Mouse (Mus musculus) stomach, postnatal 0 days (tissue): ENCODE results near the gene Ppfibp1. TPM values are rescaled to one million over a fixed set of nuclear protein-coding genes. Genes with fewer than 3 reads are reported as not detected.

Experiments
- ATAC-seq: fragments of 200-750 bp; cut with Nextera tagmentation; 2 replicates; pipeline ENCODE4 v1.8.0; 2017; ENCODE audit not compliant: low FRiP score, low TSS enrichment
- DNase-seq: peaks from one replicate; pipeline ENCODE4 v3.0.0-alpha.2; 2016; ENCODE audit warnings: low spot score
- H3K27ac ChIP-seq: fragments of 300-500 bp; sonication (generic); replicated peaks from 2 replicates; pipeline ENCODE4 v1.5.1; 2014; ENCODE audit warnings: mild to moderate bottlenecking, control low read depth
- H3K27me3 ChIP-seq: fragments of 300-500 bp; sonication (generic); 2 replicates; pipeline ENCODE4 v1.6.1; 2014; ENCODE audit warnings: low read length; ENCODE audit not compliant: control insufficient read depth, insufficient read depth
- H3K36me3 ChIP-seq: fragments of 300-500 bp; sonication (generic); 2 replicates; pipeline ENCODE4 v1.6.1; 2014; ENCODE audit warnings: low read length, mixed read lengths; ENCODE audit not compliant: control insufficient read depth, insufficient read depth
- H3K4me1 ChIP-seq: fragments of 300-500 bp; sonication (generic); replicated peaks from 2 replicates; pipeline ENCODE4 v1.6.1; 2014; ENCODE audit warnings: antibody characterized with exemption; ENCODE audit not compliant: control insufficient read depth, insufficient read depth
- H3K4me2 ChIP-seq: fragments of 300-500 bp; sonication (generic); replicated peaks from 2 replicates; pipeline ENCODE4 v1.6.1; 2014; ENCODE audit warnings: low read depth, mild to moderate bottlenecking, control low read depth, moderate library complexity
- H3K4me3 ChIP-seq: fragments of 300-500 bp; sonication (generic); 2 replicates; pipeline ENCODE4 v1.5.1; 2014; ENCODE audit warnings: low read depth, low read length, control low read depth
- H3K9ac ChIP-seq: fragments of 300-500 bp; sonication (generic); 2 replicates; pipeline ENCODE4 v1.6.1; 2014; ENCODE audit warnings: mild to moderate bottlenecking, low read length, control low read depth, mixed read lengths
- H3K9me3 ChIP-seq: fragments of 300-500 bp; sonication (generic); 2 replicates; pipeline ENCODE4 v1.6.1; 2016; ENCODE audit warnings: low read length; ENCODE audit not compliant: control insufficient read depth
- CTCF ChIP-seq: IDR thresholded peaks from 2 replicates; pipeline ENCODE4 v1.5.1; 2016; ENCODE audit warnings: antibody characterized with exemption, low read depth, mild to moderate bottlenecking, moderate library complexity
- EP300 ChIP-seq: optimal IDR thresholded peaks from 2 replicates; pipeline ENCODE3; 2016; ENCODE audit warnings: antibody characterized with exemption
- WGBS: fragments of 180-500 bp; shearing (Covaris S2); extraction: QIAGEN DNeasy Blood & Tissue Kit; methylation state at CpG from one replicate; pipeline ENCODE4 v1.1.7; 2014; 5-methylcytosine and 5-hydroxymethylcytosine counted together
- polyA plus RNA-seq: library from polyadenylated mRNA; unstranded; fragments of >200 nt; fragmentation: Nextera tagmentation; extraction: Ambion mirVana; gene quantifications from 2 replicates; pipeline ENCODE4 v1.2.1, GENCODE M21; 2015

Ppfibp1 gene
- polyA plus RNA-seq, 1 experiment from 2014 or later, result 29.8 TPM

DNA sequence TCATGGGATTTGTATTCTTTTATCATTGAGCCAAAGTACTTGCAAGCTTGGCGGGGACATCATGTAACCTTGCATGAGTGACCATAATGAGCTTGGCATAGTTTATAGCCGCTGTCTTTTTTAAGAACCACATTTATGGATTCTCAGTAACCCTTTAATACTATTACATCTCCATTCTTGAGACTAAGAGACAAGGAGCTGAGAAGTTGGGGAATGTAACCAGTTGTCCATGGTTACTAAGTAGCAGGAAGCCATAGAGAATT is 134.8 kb downstream of the Ppfibp1 start:
- Histone ChIP-seq H3K27ac (peak overlapping the region; percentile 49), H3K36me3 (peaks cover 27% of the 10 kb centered on the region), H3K9me3 (no peaks in the 10 kb centered on the region), H3K27me3 (no peaks in the 10 kb centered on the region), H3K4me1 (no peaks in the 10 kb centered on the region), H3K9ac (no peak overlapping the region), H3K4me3 (no peak overlapping the region), H3K4me2 (no peak overlapping the region)
- DNase-seq (no peak), ATAC-seq (no peak)
- WGBS, result 71% methylated on average over 2 of the region's 2 CpGs
- TF ChIP-seq EP300 (no peak), CTCF (no peak)

DNA sequence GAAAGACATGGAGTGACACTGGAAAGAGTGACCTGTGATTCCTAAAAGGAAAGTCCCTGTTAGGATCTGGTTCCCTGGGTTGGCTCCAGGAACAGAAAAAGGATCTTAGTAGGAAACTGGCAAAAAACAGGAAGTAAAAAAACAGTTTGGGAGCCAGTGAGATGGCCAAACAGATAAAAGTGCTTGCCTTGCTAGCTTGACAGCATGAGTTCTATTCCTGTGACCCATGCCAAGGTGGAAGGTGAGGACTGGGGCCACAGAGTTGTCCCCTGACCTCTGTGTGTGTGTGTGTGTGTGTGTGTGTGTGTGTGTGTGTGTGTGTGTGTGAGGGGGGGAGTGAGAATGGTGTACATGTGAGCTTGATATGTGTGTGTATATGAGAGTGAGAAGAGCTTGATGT is 135.3 kb downstream of the Ppfibp1 start:
- no peak overlapping the region for H3K9ac ChIP-seq
- H3K27ac ChIP-seq, result peak overlapping the region; percentile 49
- no peaks in the 10 kb centered on the region for H3K27me3 ChIP-seq
- no peak overlapping the region for H3K4me2 ChIP-seq
- H3K36me3 ChIP-seq, result peaks cover 25% of the 10 kb centered on the region
- H3K4me3 ChIP-seq, result no peak overlapping the region
- no peak for ATAC-seq
- no peaks in the 10 kb centered on the region for H3K4me1 ChIP-seq
- DNase-seq, result peak; percentile 12
- TF ChIP-seq CTCF (no peak), EP300 (no peak)
- H3K9me3 ChIP-seq, result no peaks in the 10 kb centered on the region

DNA sequence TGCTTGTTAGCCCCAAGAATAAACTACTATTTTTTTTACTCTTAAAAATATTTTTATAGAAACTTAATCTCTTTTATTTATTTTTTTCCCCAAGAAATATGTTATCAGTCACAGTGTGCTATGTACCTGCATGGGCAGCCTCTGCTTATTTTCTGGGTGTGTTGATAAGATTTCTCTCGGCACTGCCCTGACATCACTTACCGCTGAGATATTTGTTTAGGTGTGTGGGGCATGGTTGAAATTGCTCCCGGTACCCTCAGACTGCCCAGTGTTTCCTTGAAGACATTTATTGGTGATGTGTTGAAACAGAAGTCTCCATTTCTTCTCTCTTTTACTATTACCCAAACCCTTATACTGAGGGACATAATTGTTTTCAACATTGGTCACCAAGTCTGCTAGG is 136.5 kb downstream of the Ppfibp1 start:
- H3K27me3 ChIP-seq, result no peaks in the 10 kb centered on the region
- TF ChIP-seq CTCF (no peak), EP300 (no peak)
- H3K4me2 ChIP-seq, result no peak overlapping the region
- no peaks in the 10 kb centered on the region for H3K9me3 ChIP-seq
- WGBS, result 59% methylated on average over 3 of the region's 3 CpGs
- no peak overlapping the region for H3K9ac ChIP-seq
- peaks cover 26% of the 10 kb centered on the region for H3K36me3 ChIP-seq
- H3K4me3 ChIP-seq, result no peak overlapping the region
- ATAC-seq (peak; percentile 89), DNase-seq (peak; percentile 60)
- H3K4me1 ChIP-seq, result no peaks in the 10 kb centered on the region
- H3K27ac ChIP-seq, result peak overlapping the region; percentile 63; the same call in 1 of the 2 replicates

DNA sequence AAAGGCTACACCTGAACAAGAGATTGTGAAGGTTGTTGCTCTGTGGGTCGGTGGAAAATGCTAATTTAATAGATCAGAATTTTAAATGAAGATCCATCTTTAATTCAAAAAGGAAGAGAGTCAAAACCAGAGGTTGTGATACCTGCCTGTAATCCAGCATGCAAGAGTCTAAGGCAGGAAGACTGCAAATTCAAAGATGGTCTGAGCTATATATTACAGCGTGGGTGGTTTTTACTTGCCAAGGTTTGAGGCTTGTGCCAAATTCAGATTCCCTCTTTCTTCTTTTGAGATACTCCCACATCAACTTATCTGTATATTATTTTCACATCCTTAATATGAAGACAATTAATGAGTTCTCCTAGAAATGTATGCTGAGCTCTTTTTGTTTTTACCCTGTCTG is 140.1 kb downstream of the Ppfibp1 start:
- 79% methylated on average over 2 of the region's 2 CpGs for WGBS
- Histone ChIP-seq H3K4me1 (no peaks in the 10 kb centered on the region), H3K4me3 (no peak overlapping the region), H3K4me2 (no peak overlapping the region), H3K36me3 (peaks cover 20% of the 10 kb centered on the region; the same call in 1 of the 2 replicates), H3K27me3 (no peaks in the 10 kb centered on the region), H3K9ac (no peak overlapping the region), H3K9me3 (no peaks in the 10 kb centered on the region), H3K27ac (no peak overlapping the region)
- no peak for DNase-seq
- no peak for ATAC-seq
- TF ChIP-seq EP300 (no peak), CTCF (no peak)

DNA sequence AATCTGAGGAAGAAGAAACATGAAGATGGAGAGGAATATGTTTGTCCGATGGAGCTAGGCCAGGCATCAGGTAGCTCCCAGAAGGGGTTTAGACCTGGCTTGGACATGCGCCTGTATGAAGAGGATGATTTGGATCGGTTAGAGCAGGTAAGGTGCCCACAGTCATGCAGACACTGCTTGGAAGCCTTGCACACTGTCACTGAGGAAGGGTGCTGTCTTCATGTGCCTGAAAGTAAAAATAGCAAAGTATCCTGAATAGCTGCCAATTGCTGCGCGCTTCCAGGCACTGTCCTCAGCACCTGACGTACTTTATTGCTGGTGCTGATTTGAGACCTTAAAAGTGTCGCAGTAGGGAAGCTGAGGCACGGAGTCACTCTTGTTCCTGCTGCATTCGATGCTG is 141.3 kb downstream of the Ppfibp1 start:
- DNase-seq, result no peak
- WGBS, result 94% methylated on average over 9 of the region's 9 CpGs
- TF ChIP-seq CTCF, result no peak
- TF ChIP-seq EP300, result no peak
- Histone ChIP-seq H3K4me2 (no peak overlapping the region), H3K9ac (no peak overlapping the region), H3K27me3 (no peaks in the 10 kb centered on the region), H3K4me1 (no peaks in the 10 kb centered on the region), H3K4me3 (no peak overlapping the region), H3K27ac (no peak overlapping the region), H3K9me3 (no peaks in the 10 kb centered on the region), H3K36me3 (peaks cover 20% of the 10 kb centered on the region; the same call in 1 of the 2 replicates)
- ATAC-seq, result no peak

DNA sequence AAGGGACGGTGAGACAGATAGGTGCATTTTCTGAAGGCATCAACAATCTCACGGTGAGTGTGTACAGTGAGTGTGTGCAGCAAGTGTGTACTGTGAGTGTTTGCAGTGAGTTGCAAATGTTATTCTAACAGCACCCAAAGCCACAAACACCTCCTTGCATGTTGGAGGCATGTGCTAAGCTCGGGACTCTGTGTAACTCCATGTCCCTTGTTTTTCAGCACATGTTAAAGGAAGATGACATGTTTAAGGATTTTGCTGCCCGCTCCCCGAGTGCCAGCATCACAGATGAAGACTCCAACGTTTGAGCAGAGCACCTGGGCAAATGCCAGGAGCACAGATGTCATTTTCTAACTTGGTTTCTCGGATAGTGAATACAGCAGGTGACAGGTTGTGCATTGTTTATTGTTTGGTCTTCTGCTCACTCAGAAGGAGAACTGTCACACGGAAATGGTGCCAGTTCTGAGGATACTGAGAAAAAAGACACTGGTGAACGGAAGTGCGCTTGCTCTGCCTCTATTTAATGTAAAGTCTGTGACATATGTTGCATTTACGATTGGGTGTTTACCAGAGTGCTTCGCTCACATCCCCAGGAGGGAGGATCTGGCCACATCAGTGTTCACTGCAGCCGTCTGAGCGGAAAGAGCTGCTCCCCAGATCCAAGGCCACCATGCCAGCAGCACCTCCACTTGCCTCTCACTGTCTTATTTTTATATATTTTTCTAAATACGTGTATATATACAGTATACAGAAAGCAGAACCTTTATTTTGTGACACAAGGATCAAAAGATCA is 142.0 kb downstream of the Ppfibp1 start:
- Histone ChIP-seq H3K36me3 (peaks cover 20% of the 10 kb centered on the region; the same call in 1 of the 2 replicates), H3K9ac (no peak overlapping the region), H3K27me3 (no peaks in the 10 kb centered on the region), H3K9me3 (no peaks in the 10 kb centered on the region), H3K27ac (no peak overlapping the region), H3K4me1 (no peaks in the 10 kb centered on the region), H3K4me2 (no peak overlapping the region), H3K4me3 (no peak overlapping the region)
- ATAC-seq (no peak), DNase-seq (peak; percentile 7)
- no peak for TF ChIP-seq CTCF
- TF ChIP-seq EP300, result no peak
- WGBS, result 87% methylated on average over 15 of the region's 15 CpGs
